Mouse (Mus musculus) naive thymus-derived CD4-positive, alpha-beta T cell, adult 2 months (primary cell): ENCODE data around the gene Nol10.

Source experiments
- DNase-seq: peaks from one replicate; pipeline ENCODE4 v3.0.0-alpha.2; 2011; ENCODE audit warnings: low read depth

The Nol10 gene

DNA sequence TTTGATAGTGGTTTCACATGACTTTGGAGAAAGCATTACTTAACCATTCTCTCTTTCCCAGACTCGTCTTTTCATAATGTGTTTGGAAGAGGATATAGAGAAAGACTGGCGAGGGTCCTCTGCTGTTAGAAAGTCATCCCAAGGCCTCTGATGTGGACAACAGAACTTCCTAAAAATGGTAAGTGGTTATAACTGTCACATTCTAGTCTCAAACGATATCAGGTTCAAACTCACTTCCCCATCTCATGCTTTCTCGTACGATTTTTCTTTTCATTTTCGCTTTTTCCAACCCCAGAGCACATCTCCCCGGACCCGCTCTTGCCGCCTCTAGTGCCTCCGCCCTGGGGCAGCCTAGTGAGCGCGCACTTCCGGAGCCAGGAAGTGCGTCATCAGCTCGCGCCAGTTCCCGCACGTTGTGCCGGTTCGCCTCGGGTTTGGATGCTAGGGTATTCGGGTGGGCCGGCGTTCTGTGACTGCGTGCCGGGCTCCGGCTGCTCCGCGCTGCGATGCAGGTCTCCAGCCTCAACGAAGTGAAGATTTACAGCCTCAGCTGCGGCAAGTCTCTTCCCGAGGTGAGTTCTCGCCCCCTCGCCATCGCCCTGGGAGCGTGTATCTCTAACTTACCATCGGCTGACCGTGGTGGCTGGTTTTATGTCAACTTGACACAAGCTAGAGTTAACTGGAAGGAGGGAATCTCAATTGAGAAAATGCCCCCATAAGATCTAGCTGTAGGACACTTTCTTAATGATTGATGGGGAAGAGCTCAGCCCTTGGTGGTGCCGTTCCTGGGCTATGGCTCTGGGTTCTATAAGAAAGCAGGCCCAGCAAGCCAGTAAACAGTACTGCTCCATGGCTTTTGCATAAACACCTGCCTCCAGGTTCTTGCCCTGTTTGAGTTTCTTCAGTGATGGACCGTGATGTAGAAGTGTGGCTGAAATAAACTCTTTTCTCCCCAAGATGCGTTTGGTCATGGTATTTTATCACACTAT lies at the start of gene Nol10:
Nol10 (plus strand) TSS at position 411 of the 989 bp plus-strand sequence.
- peak; percentile 93 for DNase-seq

DNA sequence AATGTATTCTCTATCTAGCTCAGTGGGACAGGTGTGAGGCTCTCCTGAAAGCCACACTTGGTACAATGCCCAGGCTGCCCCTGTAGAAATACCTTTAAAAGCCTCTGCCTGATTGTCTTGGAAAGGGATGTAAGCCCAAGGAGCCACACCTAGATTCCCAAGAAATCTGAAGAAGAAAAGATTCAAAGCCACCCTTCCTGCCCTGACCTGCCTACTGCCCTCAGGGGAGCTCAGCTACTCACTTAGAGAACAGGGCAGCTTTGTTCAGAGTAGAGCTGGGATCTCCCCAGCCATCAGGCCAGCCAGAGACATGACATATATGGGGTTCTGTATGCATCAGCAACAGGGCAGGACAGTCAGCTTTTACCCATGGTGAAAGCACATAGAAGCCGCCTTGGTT lies 48.4 kb upstream of the Nol10 start:
- no peak for DNase-seq

DNA sequence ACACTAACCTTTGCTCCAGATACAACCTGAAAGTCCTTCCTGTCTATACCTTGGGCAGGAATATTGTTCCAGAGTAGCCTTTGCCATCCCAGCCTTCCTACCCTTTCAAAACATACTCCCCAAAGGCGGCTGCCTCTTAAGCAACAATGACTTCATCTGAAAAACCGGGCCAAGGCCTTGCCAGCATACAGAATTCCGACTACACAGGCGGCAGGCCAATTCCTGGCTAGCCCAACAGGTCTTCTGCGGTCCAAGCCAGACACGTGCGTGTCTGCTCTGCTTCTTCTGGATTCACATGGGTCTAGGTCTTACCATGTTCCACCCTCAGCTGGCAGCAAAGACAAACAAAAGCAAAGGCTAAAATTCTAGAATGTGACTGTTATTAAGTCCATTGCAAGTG lies 42.8 kb upstream of the Nol10 start:
- DNase-seq: no peak

DNA sequence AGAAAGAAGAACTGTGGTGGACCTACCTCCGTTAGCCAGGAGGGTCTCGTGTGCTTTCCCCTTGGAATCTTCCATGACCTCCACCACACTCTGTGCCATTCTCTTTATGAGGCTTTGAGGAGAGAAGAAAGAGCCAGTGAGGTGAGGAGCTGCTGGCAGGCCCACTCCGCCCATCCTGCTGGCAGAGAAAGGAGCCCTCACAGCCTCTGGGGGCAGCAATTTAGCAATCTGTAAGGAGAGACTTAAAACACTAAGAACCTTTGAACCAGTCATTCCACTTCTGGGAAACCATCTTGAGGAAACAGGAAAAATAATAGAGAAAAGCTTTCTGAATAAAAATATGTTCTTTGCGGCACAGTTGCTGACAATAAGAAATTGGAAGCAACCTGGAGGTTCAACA lies 40.0 kb upstream of the Nol10 start:
- no peak for DNase-seq

DNA sequence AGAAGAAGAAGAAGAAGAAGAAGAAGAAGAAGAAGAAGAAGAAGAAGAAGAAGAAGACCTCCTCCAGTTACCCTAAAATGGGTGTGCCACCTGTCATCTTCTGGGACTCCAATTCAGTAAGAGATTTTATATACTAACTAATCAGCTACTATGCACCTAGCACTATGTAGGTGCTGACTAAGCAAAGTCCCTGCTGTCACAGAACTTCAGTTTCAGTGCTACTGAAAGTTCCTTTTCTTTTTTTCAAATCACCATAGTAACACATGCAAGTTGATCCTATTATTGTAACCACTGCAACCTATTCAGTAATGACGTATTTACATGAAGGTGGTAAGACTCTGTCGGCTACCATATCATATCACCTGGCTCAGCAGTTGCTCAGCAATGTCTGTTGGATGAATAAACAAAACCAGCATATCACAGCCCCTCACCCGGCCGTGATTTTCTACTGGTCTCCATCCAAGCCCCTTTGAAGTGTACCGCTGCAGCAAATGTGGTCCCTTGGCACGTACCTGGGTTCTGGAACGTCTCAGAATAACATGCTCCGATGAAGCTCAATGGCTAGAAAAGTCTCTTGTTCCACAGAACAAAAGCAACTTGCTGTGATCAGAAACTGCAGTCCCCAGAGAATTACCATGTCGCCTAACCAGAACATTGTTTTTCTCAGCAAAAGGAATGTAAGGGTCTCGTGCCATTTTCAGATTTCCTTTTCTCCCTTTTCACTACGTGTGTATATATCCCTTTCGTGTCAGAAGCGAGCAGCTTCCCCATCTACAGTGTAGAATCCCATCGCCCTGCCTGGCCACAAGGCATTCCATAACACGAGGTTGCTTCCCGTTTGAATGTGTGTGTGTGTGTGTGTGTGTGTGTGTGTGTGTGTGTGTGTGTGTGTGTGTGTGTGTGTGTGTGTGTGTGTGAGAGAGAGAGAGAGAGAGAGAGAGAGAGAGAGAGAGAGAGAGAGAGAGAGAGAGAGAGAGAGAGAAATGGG lies 37.1 kb upstream of the Nol10 start:
- DNase-seq: no peak

DNA sequence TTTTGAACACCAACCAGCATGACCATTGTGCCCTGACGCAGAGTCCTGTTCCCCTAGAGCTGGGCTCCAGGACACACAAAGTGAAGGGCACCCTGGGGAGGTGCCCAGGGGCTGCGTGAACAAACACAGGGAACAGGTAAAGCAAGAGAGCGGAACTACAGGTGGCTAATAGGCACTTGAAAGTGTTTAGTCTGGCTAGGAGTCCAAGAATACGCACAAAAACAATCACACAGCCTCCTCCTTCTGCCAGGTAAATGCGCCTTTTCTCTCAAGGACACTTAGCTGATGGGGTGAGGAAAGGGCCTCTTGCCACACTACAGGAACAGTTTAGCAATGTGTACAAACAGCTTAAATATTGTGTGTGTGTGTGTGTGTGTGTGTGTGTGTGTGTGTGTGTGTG lies 32.2 kb upstream of the Nol10 start:
- DNase-seq: no peak

DNA sequence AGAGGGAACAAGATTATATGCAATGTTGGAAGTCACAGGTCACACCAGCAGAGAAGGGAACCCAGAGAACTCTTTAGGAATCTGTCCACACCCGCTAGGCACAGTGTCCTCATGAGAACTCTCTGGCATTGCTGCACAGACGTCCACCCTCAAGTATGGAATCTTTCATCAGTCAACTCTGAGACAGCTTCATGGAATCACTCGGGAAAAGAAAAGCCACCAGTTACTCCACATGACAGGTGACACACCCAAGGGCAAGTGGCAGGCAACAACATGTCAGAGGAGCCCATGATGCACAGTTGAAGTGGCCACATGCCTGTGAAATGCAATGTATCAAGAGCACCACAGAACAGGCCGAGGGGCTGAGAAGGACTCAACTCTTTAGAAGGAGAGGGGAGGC lies 30.3 kb upstream of the Nol10 start:
- DNase-seq: no peak

DNA sequence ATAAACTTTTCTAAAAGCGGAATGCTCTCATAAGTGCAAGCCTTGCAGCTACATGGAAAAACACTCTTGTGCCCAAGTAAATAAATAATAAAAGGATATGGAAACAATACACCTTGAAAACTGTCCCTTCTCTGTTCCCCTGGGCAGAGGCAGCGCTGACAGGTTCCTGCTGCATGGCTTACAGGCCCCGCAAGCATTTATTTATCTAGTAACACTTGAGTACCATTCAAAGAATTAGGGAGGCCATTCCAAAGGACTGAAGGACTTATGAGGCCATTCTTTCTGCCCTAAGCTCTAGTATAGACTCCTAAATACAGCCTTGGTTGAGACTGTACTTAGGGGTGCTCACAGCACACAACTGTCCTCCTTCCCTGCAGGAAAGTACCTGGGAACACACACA lies 29.8 kb upstream of the Nol10 start:
- no peak for DNase-seq

DNA sequence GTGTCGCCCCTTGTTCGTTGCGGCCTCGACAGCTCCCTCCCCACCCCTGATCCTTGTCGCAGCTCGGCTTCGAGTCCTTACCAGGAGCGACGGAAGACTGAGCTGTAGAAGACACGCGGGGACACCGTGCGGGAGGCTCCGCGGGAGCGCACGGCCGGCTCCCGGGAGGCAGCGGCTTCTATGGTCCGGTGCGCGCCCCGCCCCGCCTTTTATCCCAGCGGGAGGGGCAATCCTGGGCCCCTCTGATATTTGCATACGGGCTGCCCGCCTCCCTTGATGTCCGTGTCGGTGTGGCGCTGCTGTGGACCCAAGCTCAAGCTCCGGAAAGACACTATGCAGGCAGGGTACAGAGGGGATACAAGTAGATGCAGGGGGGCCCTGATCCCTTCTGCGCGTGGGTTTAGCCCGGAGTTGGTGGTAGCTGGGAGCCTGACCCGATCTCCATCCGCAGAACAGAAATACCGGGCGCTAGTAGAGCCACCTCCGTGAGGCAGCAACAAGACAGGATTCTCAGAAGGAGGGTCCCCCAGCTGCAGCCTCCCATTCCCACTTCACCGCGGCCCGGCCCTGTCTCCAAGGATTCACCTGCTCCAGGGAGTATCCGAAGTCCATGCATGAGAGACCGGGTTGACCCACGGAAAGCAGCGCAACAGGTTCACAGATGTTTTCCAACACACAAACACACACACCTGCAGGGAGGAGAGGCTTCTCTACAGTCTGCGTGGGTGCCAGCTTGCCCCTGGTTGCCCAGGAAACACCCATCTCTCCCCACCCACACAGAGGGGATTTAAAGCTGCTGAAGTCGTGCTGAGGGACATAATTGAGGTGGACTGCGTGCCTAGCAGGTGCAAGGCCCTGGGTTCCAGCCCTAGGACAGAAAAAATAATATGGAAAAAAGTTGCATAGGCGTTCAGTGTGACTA lies 23.4 kb upstream of the Nol10 start:
- DNase-seq: no peak

DNA sequence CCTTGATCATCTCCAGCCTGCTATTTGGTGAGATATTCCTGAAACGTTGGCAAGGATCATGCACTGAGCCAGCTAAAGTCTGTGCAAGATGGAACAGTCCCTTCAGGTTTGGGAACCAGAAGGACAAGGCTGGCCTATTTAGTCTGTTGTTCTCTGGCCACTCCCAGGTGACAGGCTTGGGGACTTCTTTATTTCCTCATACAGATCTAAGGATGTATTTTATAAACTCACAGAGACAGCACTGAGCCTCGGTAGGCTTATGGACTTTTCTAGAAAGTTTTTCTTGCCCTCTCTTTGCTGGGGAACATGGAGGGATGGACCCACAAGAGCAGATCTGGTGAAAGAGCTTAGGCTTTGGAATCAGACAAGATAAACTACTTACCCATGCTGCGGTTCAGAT lies 19.0 kb upstream of the Nol10 start, which contains the start of gene Atp6v1c2:
Atp6v1c2 (minus strand) TSS at position 101 of the 400 bp plus-strand sequence.
- no peak for DNase-seq

DNA sequence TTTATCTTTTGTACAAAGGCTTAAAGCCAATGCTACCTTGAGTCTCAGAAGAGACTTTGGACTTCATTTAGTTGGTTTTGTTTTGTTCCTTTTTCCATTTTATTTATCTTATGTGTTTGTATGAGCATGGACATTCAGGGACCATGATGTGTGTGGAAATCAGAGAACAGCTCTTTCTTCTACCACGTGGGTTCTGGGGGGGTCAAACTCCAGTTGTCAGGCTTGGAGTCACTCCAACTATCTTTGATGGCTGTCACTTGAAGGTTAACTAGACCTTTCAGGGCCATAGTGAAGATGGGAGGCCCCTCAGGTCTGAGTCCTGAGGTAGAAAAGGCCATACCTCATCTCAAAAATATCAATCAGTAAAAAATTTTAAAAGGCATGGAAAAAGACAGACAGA lies 14.8 kb upstream of the Nol10 start:
- DNase-seq: no peak

DNA sequence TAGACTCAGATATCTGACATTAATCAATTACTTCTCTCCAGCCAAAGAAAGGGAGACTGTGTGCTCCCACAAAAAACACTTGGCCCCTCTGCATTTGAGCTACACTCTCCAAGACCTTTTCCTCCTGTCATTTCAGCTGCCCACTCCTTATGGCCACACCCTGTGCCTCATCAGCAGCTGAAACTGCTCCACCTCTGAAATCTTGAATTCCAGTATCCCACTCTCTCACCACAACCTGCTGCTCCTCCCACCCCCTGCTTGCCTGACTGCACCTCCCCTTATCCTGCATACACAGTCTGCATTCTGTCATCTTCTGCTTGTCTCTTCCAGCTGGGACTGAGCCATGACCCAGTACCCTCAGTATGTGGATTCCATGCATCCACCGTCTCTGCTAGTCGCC lies 9.9 kb upstream of the Nol10 start:
- DNase-seq: no peak

DNA sequence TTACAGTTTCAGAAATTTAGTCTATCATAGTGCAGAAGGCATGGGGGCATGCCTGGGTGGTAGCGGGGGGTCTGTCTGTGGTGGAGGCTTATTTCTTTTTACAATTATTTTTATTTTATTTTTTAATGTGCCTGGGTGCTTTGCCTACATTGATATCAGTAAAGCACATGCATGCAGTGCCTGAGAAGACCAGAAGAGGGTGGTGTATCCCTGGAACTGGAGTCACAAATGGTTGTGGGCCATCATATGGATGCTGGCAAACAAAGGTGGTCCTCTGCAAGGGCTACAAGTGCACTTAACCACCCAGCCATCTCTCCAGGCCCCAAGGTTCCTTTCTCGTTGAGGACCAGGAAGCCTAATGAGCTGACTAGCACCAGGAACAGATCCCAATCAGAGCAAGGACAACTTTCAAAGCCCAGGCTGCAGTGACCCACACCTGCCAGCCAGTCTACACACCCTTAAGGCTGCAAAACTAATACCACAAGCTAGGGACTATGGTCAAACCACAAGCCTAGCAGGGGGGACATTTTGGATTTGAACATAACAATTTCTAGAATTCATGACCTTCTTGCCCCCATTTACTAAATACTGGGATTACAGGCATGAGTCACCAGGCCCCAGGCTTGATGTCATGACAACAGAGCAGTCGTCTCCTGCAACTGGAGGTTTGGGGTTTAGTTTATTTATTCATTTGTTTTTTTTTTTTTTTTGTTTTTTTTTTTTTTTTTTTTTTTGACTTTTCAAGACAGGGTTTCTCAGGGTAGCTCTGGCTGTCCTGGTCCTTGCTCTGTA lies 8.9 kb upstream of the Nol10 start:
- DNase-seq: peak; percentile 22

DNA sequence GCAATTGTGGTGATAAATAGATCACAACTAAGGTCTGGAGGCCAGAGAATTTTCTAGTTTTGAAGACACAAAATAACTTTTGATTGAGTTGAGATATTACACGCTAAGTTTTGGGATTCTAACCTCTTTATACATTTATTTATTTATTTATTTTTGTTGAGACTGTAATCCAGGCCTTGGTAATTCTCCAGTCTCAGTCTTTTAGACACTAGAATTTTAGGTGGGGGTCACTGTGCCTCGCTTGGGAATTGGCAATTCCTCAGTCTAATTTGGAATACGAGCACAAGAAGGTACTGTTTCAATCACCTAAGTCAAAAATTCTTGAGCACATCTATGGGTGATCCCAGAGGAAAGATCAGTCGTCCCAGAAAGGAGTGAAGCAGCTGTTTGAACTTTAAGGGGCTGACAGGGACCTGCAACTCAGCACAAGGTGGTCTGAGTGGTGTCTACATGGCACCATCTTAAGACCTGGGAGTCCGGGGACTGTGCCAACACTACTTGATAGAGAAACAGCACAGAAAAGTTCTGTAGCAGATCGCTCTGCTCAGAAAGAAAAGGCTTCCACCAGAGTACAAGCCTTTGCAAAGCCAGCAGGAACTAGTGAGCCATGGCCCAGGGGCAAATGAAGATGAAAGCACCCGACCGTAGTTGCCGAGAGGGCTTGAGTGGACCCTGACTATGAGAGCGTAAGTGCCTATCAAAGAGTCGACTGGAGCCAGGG lies 771 bp upstream of the Nol10 start:
- DNase-seq: no peak

DNA sequence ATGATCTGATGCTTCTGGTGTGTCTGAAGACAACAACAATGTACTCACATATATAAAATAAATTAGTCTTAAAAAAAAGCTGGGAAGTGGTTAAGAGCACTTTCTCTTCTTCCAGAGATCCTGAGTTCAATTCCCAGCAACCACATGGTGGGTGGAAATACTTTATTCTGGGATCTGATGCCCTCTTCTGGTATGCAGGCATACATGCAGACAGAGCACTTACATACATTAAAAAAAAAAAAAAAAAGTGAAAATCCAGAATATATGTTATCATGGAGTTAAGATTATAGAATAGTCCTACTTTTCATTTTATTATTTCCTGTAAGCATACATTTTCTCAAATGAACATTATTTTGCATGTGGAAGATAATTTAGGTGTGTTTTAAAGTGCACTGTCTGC lies 1.8 kb downstream of the Nol10 start:
- no peak for DNase-seq

DNA sequence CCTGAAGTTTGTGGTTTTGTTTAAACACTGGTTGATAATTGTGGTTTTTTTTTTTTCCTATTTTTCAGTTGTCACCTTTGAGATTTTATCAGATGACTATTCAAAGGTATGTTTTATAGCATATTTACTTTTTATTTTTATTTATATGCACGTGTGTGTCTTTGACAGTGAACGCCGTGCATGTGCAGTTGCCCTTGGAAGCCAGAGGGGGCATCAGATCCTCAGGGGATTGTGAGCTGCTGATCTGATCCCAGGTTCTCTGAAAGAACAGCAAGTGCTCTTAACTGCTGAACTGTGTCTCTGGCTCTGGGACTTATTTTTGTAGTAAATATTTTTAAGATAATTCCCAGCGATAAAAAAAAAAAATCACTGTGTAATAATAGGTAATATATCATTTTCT lies 8.6 kb downstream of the Nol10 start:
- no peak for DNase-seq

DNA sequence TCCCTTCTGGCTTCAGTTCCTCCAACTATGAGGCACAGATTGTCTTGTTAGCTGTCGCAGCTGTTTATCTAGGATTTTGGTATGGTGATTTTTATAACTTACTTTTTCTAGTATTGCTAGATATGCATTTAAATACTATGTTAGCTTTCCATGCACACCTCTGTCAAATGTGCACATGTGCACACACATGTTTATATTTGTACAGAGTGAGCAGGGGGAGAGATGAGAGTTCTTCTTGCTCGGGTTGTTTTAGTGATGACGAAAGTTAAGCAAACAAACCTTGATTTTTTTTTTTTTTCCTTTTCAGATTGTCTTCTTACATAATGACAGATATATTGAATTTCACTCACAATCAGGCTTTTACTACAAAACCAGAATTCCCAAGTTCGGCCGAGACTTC lies 9.5 kb downstream of the Nol10 start:
- DNase-seq: no peak

DNA sequence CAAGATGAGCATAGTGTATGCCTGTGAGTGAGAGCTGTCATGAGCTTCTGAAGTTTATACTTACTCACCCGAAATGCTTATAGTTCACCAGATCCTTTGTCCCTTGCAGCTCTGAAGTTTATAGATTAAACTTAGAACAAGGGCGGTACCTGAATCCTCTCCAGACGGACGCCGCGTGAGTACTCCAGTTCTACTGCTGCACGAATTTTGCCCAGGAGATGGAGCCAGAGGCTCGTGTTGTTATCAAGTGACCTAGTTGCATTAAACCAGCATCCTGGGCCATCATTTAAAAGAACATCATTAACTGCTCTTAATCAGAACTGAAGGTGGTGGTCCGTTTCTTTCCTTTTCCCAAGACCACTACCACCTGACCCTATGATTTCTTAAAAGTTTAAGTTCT lies 10.7 kb downstream of the Nol10 start:
- DNase-seq: no peak

DNA sequence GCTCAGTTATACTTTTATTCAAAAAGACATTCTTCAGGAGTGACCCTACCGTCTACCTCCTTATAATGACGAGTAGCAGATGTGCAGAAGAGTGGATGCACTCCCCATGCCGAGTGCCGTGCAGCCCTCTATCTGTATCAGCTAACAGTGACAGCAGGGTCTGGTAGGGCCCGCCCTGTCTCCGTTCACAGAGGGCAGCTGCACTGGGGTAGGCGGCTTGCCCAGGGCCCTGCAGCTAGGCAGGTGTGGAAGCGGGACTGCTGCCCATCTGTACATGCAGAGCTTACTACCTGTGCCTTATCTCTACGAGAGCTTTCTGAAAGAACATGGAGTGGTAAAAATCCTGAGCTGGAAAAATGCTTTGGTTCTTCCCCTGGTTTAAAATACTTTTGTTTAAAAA lies 11.8 kb downstream of the Nol10 start:
- no peak for DNase-seq

DNA sequence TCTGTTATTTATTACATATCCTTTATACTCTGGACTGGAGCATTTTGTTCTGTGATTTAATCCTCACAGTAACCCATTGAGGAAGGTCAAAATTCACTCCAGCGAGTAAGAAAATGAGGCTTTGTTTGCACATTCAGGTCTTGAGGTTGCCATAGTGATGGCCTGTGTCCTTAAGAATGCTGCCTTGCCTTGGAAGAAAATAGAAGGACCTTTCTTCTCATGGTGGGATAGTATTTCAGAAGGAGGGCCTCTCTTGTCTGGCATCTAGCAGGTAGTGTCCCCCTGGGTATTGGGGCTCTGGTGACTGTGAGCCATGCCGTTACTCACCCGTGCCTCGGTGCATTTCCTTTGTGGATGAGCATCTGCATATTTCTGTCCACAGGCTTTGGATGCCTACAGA lies 12.4 kb downstream of the Nol10 start:
- DNase-seq: no peak
